Mouse (Mus musculus) hindbrain, embryonic 16.5 days (tissue): ENCODE measurements around the gene Yipf1. TPM values are rescaled to one million over a fixed set of nuclear protein-coding genes. Genes with fewer than 3 reads are reported as not detected.

Source experiments
- ATAC-seq: fragments of 200-750 bp; cut with Nextera tagmentation; 2 replicates; pipeline ENCODE4 v1.8.0; 2017; ENCODE audit warnings: moderate TSS enrichment, moderate library complexity
- H3K27ac ChIP-seq: fragments of 300-500 bp; sonication (generic); 2 replicates; pipeline ENCODE4 v1.5.1; 2014; ENCODE audit warnings: low read depth, mild to moderate bottlenecking, control low read depth, low read length, moderate library complexity
- H3K27me3 ChIP-seq: fragments of 300-500 bp; sonication (generic); replicated peaks from 2 replicates; pipeline ENCODE4 v1.6.1; 2014; ENCODE audit warnings: low read length; ENCODE audit not compliant: control insufficient read depth, insufficient read depth
- H3K36me3 ChIP-seq: fragments of 300-500 bp; sonication (generic); 2 replicates; pipeline ENCODE4 v1.6.1; 2014; ENCODE audit warnings: mild to moderate bottlenecking, low read length, moderate library complexity, mixed read lengths; ENCODE audit not compliant: control insufficient read depth, insufficient read depth
- H3K4me1 ChIP-seq: fragments of 300-500 bp; sonication (generic); 2 replicates; pipeline ENCODE4 v1.6.1; 2014; ENCODE audit warnings: low read depth, low read length; ENCODE audit not compliant: control insufficient read depth, insufficient read depth
- H3K4me2 ChIP-seq: fragments of 300-500 bp; sonication (generic); 2 replicates; pipeline ENCODE4 v1.6.1; 2014; ENCODE audit warnings: mild to moderate bottlenecking, low read length, control low read depth, moderate library complexity
- H3K4me3 ChIP-seq: fragments of 300-500 bp; sonication (generic); 2 replicates; pipeline ENCODE4 v1.5.1; 2014; ENCODE audit warnings: mild to moderate bottlenecking, low read length, control low read depth, moderate library complexity
- H3K9ac ChIP-seq: fragments of 300-500 bp; sonication (generic); 2 replicates; pipeline ENCODE4 v1.6.1; 2014; ENCODE audit warnings: low read depth, mild to moderate bottlenecking, control low read depth, low read length, moderate library complexity
- H3K9me3 ChIP-seq: fragments of 300-500 bp; sonication (generic); 2 replicates; pipeline ENCODE4 v1.6.1; 2014; ENCODE audit warnings: mild to moderate bottlenecking, low read length, moderate library complexity; ENCODE audit not compliant: control insufficient read depth
- WGBS: fragments of 180-500 bp; shearing (Covaris S2); extraction: QIAGEN DNeasy Blood & Tissue Kit; methylation state at CpG from one replicate; pipeline ENCODE4 v1.1.7; 2014; 5-methylcytosine and 5-hydroxymethylcytosine counted together
- polyA plus RNA-seq: library from polyadenylated mRNA; unstranded; fragments of >200 nt; fragmentation: Nextera tagmentation; extraction: Ambion mirVana; gene quantifications from 2 replicates; pipeline ENCODE4 v1.2.1, GENCODE M21; 2015

Gene Yipf1
- polyA plus RNA-seq, 1 experiment from 2014 or later, result 66.0 TPM

GRCm38 (mm10) chr4:107378954-107379353 is 64.8 kb downstream of the Yipf1 start:
- Histone ChIP-seq H3K4me1 (no peaks in the 10 kb centered on the region), H3K9ac (no peak overlapping the region), H3K4me2 (no peak overlapping the region), H3K36me3 (peaks cover 21% of the 10 kb centered on the region), H3K4me3 (no peak overlapping the region), H3K27ac (no peak overlapping the region), H3K27me3 (no peaks in the 10 kb centered on the region), H3K9me3 (no peaks in the 10 kb centered on the region)
- 87% methylated on average over 6 of the region's 6 CpGs for WGBS
- no peak for ATAC-seq

- 84% methylated on average over 7 of the region's 7 CpGs for WGBS
- no peak for ATAC-seq
- Histone ChIP-seq H3K36me3 (peaks cover 16% of the 10 kb centered on the region), H3K9me3 (no peaks in the 10 kb centered on the region), H3K4me2 (no peak overlapping the region), H3K27ac (no peak overlapping the region), H3K4me1 (no peaks in the 10 kb centered on the region), H3K4me3 (no peak overlapping the region), H3K27me3 (no peaks in the 10 kb centered on the region), H3K9ac (no peak overlapping the region)
These were observed 66.7 kb downstream of the Yipf1 start for GRCm38 (mm10) chr4:107380871-107381270.

GRCm38 (mm10) chr4:107387038-107387437 is 72.9 kb downstream of the Yipf1 start:
- no peak overlapping the region for H3K9ac ChIP-seq
- no peaks in the 10 kb centered on the region for H3K9me3 ChIP-seq

DNA sequence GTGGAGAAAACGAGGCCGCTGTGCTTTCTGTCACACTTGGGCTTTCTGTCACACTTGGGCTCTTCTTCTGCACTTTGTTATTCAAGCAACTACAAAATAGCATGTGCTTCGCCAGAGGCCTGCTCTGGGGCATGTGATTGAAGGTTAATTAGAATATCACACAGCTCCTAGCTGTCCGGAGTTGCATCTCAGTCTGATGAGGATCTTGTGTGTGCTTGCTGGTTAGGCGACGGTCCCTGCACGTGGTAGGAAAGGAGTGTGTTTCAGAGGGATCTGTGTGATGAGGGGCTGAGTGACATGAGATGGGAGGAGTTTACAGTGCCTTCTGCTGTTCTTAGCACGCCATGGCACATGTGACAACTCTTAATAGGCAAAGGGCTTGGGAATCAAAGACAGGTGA is 73.3 kb downstream of the Yipf1 start:
- no peaks in the 10 kb centered on the region for H3K9me3 ChIP-seq
- ATAC-seq, result peak; percentile 42; the same call in 1 of the 2 replicates
- no peak overlapping the region for H3K4me2 ChIP-seq
- 72% methylated on average over 8 of the region's 8 CpGs for WGBS
- H3K4me3 ChIP-seq, result no peak overlapping the region
- H3K27ac ChIP-seq, result peak overlapping the region; percentile 39; the same call in 1 of the 2 replicates
- no peak overlapping the region; the same call in 1 of the 2 replicates for H3K9ac ChIP-seq
- peaks cover 8% of the 10 kb centered on the region for H3K36me3 ChIP-seq
- H3K4me1 ChIP-seq, result no peaks in the 10 kb centered on the region; the same call in 1 of the 2 replicates
- H3K27me3 ChIP-seq, result no peaks in the 10 kb centered on the region

More at GRCm38 (mm10) chr4:107387038-107387437, 72.9 kb downstream of the Yipf1 start:
- Histone ChIP-seq H3K27ac (peak overlapping the region; percentile 39; the same call in 1 of the 2 replicates), H3K36me3 (peaks cover 8% of the 10 kb centered on the region), H3K27me3 (no peaks in the 10 kb centered on the region), H3K4me2 (no peak overlapping the region), H3K4me3 (no peak overlapping the region), H3K4me1 (no peaks in the 10 kb centered on the region; the same call in 1 of the 2 replicates)
- WGBS, result 75% methylated on average over 4 of the region's 4 CpGs
- peak; percentile 75; the same call in 1 of the 2 replicates for ATAC-seq

DNA sequence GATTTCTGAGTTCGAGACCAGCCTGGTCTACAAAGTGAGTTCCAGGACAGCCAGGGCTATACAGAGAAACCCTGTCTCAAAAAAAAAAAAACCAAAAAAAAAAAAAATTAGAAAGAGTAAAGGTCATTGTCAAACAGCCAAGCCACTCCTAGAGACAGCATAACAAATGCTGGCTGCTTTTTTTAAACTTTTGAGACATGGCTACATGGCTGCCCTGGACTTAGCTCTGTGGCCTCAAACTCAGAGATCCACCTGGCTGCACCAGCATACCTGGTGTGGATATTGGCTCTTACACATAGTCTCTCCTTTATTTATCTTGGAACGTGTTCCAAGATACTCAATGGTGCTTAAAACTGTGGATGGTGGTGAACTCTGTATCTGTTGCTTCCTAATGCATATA is 74.1 kb downstream of the Yipf1 start:
- Histone ChIP-seq H3K36me3 (peaks cover 6% of the 10 kb centered on the region), H3K4me3 (no peak overlapping the region), H3K9me3 (no peaks in the 10 kb centered on the region), H3K9ac (no peak overlapping the region), H3K27me3 (no peaks in the 10 kb centered on the region), H3K4me1 (no peaks in the 10 kb centered on the region; the same call in 1 of the 2 replicates), H3K4me2 (no peak overlapping the region), H3K27ac (no peak overlapping the region)
- no peak for ATAC-seq
- WGBS, result 100% methylated on average over 2 of the region's 2 CpGs

GRCm38 (mm10) chr4:107389345-107389744 is 75.2 kb downstream of the Yipf1 start:
- no peaks in the 10 kb centered on the region; the same call in 1 of the 2 replicates for H3K4me1 ChIP-seq
- H3K4me3 ChIP-seq, result no peak overlapping the region
- ATAC-seq, result no peak
- no peaks in the 10 kb centered on the region for H3K9me3 ChIP-seq
- peaks cover 8% of the 10 kb centered on the region for H3K36me3 ChIP-seq
- no peak overlapping the region for H3K4me2 ChIP-seq
- no peak overlapping the region for H3K9ac ChIP-seq
- no peaks in the 10 kb centered on the region for H3K27me3 ChIP-seq
- no peak overlapping the region for H3K27ac ChIP-seq
- 96% methylated on average over 3 of the region's 3 CpGs for WGBS

GRCm38 (mm10) chr4:107393771-107394170 is 79.6 kb downstream of the Yipf1 start:
- Histone ChIP-seq H3K36me3 (peaks cover 14% of the 10 kb centered on the region), H3K4me1 (no peaks in the 10 kb centered on the region), H3K9me3 (no peaks in the 10 kb centered on the region), H3K27me3 (no peaks in the 10 kb centered on the region), H3K4me3 (no peak overlapping the region), H3K9ac (no peak overlapping the region), H3K4me2 (no peak overlapping the region), H3K27ac (no peak overlapping the region)
- ATAC-seq, result no peak
- 98% methylated on average over 2 of the region's 2 CpGs for WGBS

Other genes with a start within 250 kb of the Yipf1 start
- 83.2 and 86.8 TPM in 2 replicates for gene Mrpl37, start 247.5 kb upstream of the Yipf1 start, polyA plus RNA-seq
- 4.4 and 4.7 TPM in 2 replicates for gene Cyb5rl, start 247.4 kb upstream of the Yipf1 start, polyA plus RNA-seq
- 0.08 TPM in 1 of 2 replicates, not detected in the other for gene Cdcp2, start 217.5 kb upstream of the Yipf1 start, polyA plus RNA-seq
- 383 and 394 TPM in 2 replicates for gene Tmem59, start 136.0 kb upstream of the Yipf1 start, polyA plus RNA-seq
- gene Tceanc2, start 135.2 kb upstream of the Yipf1 start, polyA plus RNA-seq, result 16.5 and 26.4 TPM in 2 replicates
- gene Ldlrad1, start 105.2 kb upstream of the Yipf1 start, polyA plus RNA-seq, result not detected in 2 replicates
- gene Lrrc42, start 60.8 kb upstream of the Yipf1 start, polyA plus RNA-seq, result 52.1 and 54.7 TPM in 2 replicates
- gene Hspb11, start 60.8 kb upstream of the Yipf1 start, polyA plus RNA-seq, result 31.1 and 36.8 TPM in 2 replicates
- gene Dio1, start 7.2 kb upstream of the Yipf1 start, polyA plus RNA-seq, result not detected in 2 replicates
- gene Ndc1, start 53.4 kb downstream of the Yipf1 start, polyA plus RNA-seq, result 18.2 and 21.1 TPM in 2 replicates
- 1.3 and 2.4 TPM in 2 replicates for gene Glis1, start 120.2 kb downstream of the Yipf1 start, polyA plus RNA-seq